Mouse (Mus musculus) thymus, adult 2 months (tissue): Measurements from ENCODE around the gene Gm28308. TPM values are rescaled to one million over a fixed set of nuclear protein-coding genes. Genes with fewer than 3 reads are reported as not detected.

Source experiments
- DNase-seq: peaks from one replicate; pipeline ENCODE4 v3.0.0; 2021
- H3K27ac ChIP-seq: fragments of 200-500 bp; 2 replicates; pipeline ENCODE4 v1.5.1; 2012; ENCODE audit warnings: low read length, control low read depth; ENCODE audit not compliant: control insufficient read depth, insufficient read depth
- H3K27me3 ChIP-seq: fragments of 200-500 bp; 2 replicates; pipeline ENCODE4 v1.6.1; 2012; ENCODE audit warnings: mild to moderate bottlenecking, low read length, moderate library complexity, mixed read lengths; ENCODE audit not compliant: control insufficient read depth, insufficient read depth
- H3K36me3 ChIP-seq: fragments of 200-500 bp; 2 replicates; pipeline ENCODE4 v1.6.1; 2012; ENCODE audit warnings: mild to moderate bottlenecking, low read length, moderate library complexity; ENCODE audit not compliant: control insufficient read depth, insufficient read depth
- H3K4me1 ChIP-seq: fragments of 200-500 bp; replicated peaks from 2 replicates; pipeline ENCODE4 v1.6.1; 2012; ENCODE audit warnings: low read length; ENCODE audit not compliant: control insufficient read depth, insufficient read depth
- H3K4me3 ChIP-seq: fragments of 200-500 bp; 2 replicates; pipeline ENCODE4 v1.5.1; 2012; ENCODE audit warnings: mild to moderate bottlenecking, low read length, control low read depth, moderate library complexity; ENCODE audit not compliant: control insufficient read depth, insufficient read depth
- CTCF ChIP-seq: fragments of 200-500 bp; IDR thresholded peaks from 2 replicates; pipeline ENCODE4 v1.5.1; 2012; ENCODE audit warnings: mild to moderate bottlenecking, control low read depth, low read length, moderate library complexity, borderline replicate concordance; ENCODE audit not compliant: control insufficient read depth, poor library complexity, insufficient read depth; ENCODE audit errors: extremely low read depth
- POLR2A ChIP-seq: fragments of 200-500 bp; IDR thresholded peaks from 2 replicates; pipeline ENCODE4 v1.6.1; 2012; ENCODE audit warnings: mild to moderate bottlenecking, low read length, control low read depth, moderate library complexity; ENCODE audit not compliant: control insufficient read depth, poor library complexity, insufficient read depth; ENCODE audit errors: extremely low read depth
- WGBS: fragments of 180-500 bp; shearing (Covaris S2); methylation state at CpG from one replicate; pipeline ENCODE4 v1.1.7; 2018; 5-methylcytosine and 5-hydroxymethylcytosine counted together
- polyA plus RNA-seq: library from polyadenylated mRNA; depleted of rRNA; stranded (reverse); fragments of >200 nt; gene quantifications from 2 replicates; pipeline ENCODE4 v1.2.3, GENCODE M21; 2012

Gm28308 gene
- polyA plus RNA-seq, 1 experiment: 0.24 TPM

DNA sequence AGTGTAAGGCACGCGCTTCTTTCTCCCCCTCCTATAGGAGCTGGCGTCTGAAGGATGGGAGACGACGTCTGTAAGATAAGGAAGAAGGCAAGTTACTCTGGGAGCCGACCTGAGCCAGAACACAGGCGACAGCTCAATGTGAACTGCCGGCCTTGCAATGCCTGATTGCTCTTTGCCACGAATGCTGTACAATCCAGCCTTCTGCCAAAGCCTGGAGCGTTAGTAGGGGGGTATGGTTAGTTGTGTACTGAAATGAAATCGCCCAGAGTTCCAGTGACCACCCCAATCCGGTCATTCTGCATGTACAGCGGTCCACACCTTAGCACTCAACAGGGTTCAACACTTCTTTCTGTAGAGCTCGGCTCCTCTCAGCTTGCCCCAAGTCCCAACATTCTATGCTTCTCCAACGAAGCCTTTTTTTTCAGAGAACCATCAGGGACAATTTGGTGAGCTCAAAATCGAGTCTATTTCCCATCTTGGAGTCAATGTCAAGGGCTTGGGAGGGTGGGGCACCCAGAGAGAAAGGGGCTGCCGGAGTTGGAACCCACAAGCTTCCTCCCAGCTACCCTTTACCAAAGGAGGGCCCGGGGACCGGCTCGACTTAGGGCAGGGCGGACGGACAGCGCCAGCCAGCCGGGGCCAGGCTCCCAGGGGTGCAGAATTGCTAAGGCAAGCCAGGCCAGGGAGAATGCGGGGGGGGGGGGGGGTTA lies 46.1 kb upstream of the Gm28308 start:
- peaks cover 3% of the 10 kb centered on the region; the same call in 1 of the 2 replicates for H3K4me1 ChIP-seq
- peaks cover 38% of the 10 kb centered on the region for H3K27me3 ChIP-seq
- TF ChIP-seq CTCF (no peak), POLR2A (no peak)
- H3K4me3 ChIP-seq: no peak overlapping the region
- no peak overlapping the region for H3K27ac ChIP-seq
- no peak for DNase-seq
- no peaks in the 10 kb centered on the region for H3K36me3 ChIP-seq
- 4% methylated on average over 25 of the region's 25 CpGs for WGBS

- H3K27me3 ChIP-seq: peaks cover 39% of the 10 kb centered on the region
- peaks cover 3% of the 10 kb centered on the region; the same call in 1 of the 2 replicates for H3K4me1 ChIP-seq
- TF ChIP-seq POLR2A (no peak), CTCF (no peak)
- DNase-seq: peak; percentile 85
- WGBS: 1% methylated on average over 6 of the region's 6 CpGs
- no peak overlapping the region for H3K4me3 ChIP-seq
- H3K27ac ChIP-seq: no peak overlapping the region
- no peaks in the 10 kb centered on the region for H3K36me3 ChIP-seq
These were observed 43.8 kb upstream of the Gm28308 start for GRCm38 (mm10) chr6:52256956-52257355.

GRCm38 (mm10) chr6:52253511-52254500 lies 40.7 kb upstream of the Gm28308 start:
- Histone ChIP-seq H3K4me3 (no peak overlapping the region), H3K36me3 (no peaks in the 10 kb centered on the region), H3K27ac (no peak overlapping the region), H3K4me1 (peaks cover 3% of the 10 kb centered on the region; the same call in 1 of the 2 replicates), H3K27me3 (peaks cover 36% of the 10 kb centered on the region)
- DNase-seq: no peak
- WGBS: 4% methylated on average over 59 of the region's 59 CpGs
- TF ChIP-seq CTCF: no peak
- no peak for TF ChIP-seq POLR2A

- H3K27me3 ChIP-seq: peaks cover 41% of the 10 kb centered on the region
- 5% methylated on average over 35 of the region's 35 CpGs for WGBS
- no peak for TF ChIP-seq CTCF
- no peak for TF ChIP-seq POLR2A
- peaks cover 3% of the 10 kb centered on the region; the same call in 1 of the 2 replicates for H3K4me1 ChIP-seq
- no peak overlapping the region for H3K27ac ChIP-seq
- no peaks in the 10 kb centered on the region for H3K36me3 ChIP-seq
- DNase-seq: no peak
- no peak overlapping the region for H3K4me3 ChIP-seq
These were observed 39.7 kb upstream of the Gm28308 start for GRCm38 (mm10) chr6:52252775-52253376.

DNA sequence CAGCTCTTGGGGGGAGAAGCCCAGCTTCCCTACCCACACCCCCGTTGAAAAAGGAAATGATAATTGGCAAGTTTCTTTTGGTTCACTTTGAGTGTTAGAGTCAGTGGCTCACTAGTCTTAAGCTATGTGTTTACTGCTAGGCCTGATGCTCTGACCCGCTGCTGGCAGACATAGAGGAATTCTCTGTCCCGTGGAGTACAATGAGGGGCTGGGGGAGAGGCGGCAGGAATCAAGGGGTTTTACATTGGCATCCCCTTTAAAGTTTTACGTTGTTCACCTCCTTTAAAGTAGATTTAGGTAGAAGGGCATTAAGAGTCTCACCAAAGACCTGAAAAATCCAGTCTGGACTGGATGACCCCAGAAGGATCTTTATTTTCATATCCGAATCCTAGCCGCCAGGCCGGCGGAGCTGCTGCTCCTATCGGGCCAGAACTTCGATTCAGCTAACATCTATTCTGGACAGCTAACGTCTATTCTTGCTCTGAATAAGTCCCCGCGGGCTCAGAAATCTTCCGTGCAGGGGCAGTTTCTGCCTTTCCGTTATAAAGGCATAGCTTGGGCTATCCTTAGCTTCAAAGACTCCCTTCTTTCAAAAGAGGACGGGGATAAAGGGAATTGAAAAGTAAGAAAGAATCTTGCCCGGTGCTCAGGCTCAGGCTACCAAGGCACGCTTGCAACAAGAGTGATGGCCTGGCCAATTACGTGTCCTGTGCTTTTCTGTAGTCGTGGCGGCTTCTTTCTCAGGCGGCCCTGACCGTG lies 39.1 kb upstream of the Gm28308 start:
- no peak overlapping the region for H3K4me3 ChIP-seq
- WGBS: 12% methylated on average over 24 of the region's 24 CpGs
- H3K27ac ChIP-seq: no peak overlapping the region
- no peak for TF ChIP-seq CTCF
- no peak for TF ChIP-seq POLR2A
- no peak for DNase-seq
- no peaks in the 10 kb centered on the region for H3K36me3 ChIP-seq
- H3K27me3 ChIP-seq: peaks cover 44% of the 10 kb centered on the region
- H3K4me1 ChIP-seq: peaks cover 3% of the 10 kb centered on the region; the same call in 1 of the 2 replicates
